Mouse (Mus musculus): ENCODE measurements around the gene Enox1.

- TF ChIP-seq ZC3H11A (IDR thresholded peaks at IDR 0.05; ENCODE audit: borderline replicate concordance, low read depth, low read length) = no peak
- TF ChIP-seq MAFK (IDR thresholded peaks at IDR 0.05; ENCODE audit: insufficient read depth, low read depth, low read length) = no peak
- TF ChIP-seq HCFC1 (IDR thresholded peaks at IDR 0.05; ENCODE audit: borderline replicate concordance, insufficient read depth, low read length) = no peak
- TF ChIP-seq CHD2 (IDR thresholded peaks at IDR 0.05; ENCODE audit: low read depth, low read length) = no peak
- TF ChIP-seq ZNF384 (IDR thresholded peaks at IDR 0.05; ENCODE audit: low read depth, low read length) = no peak
Measured at GRCm38 (mm10) chr14:77162496-77162895, 5.9 kb downstream of the Enox1 start.
